Mouse (Mus musculus): Measurements from ENCODE around the gene Gm10717. TPM values are rescaled to one million over a fixed set of nuclear protein-coding genes. Genes with fewer than 3 reads are reported as not detected.
"Not testable (repeated sequence)": the region's sequence is repeated elsewhere in the genome, so short reads cannot be mapped to it uniquely, and the experiment has no call there.

The Gm10717 gene
- total RNA-seq (2012; rRNA removed), result not detected in 2 replicates

DNA sequence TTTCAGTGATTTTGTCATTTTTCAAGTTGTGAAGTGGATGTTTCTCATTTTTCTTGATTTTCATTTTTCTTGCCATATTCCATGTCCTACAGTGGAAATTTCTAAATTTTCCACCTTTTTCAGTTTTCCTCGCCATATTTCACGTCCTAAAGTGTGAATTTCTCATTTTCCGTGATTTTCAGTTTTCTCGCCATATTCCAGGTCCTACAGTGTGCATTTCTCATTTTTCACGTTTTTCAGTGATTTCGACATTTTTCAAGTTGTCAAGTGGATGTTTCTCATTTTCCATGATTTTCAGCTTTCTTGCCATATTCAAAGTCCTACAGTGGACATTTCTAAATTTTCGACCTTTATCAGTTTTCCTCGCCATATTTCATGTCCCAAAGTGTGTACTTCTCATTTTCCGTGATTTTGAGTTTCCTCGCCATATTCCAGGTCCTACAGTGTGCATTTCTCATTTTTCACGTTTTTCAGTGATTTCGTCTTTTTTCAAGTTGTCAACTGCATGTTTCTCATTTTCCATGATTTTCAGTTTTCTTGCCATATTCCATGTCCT is at the start of gene Gm10717:
Gm10717 (plus strand) TSS at position 506 of the 556 bp plus-strand sequence.
- H3K9ac ChIP-seq (ENCODE audit: insufficient read depth, low read depth, low read length, poor library complexity, severe bottlenecking); H3K9me3 ChIP-seq (ENCODE audit: control insufficient read depth, insufficient read depth, low read depth, low read length); in situ Hi-C loops (cut with MboI; ENCODE audit: low sequenced_read_pairs in 2 of 2, unreplicated experiment in 2 of 2); H3K4me3 ChIP-seq (ENCODE audit: insufficient read depth in 1 of 2, low read depth in 1 of 2, low read length in 2 of 2, poor library complexity in 1 of 2, severe bottlenecking in 1 of 2); DNase-seq (ENCODE audit: low read depth, low spot score); H3K27ac ChIP-seq (ENCODE audit: insufficient read depth, low read depth, low read length, poor library complexity, severe bottlenecking); H3K4me1 ChIP-seq (ENCODE audit: control insufficient read depth in 2 of 2, insufficient read depth in 2 of 2, low read length in 2 of 2, poor library complexity in 1 of 2); H3K36me3 ChIP-seq (ENCODE audit: control insufficient read depth, insufficient read depth, low read length, poor library complexity, severe bottlenecking): not testable (repeated sequence)

- H3K9ac ChIP-seq (ENCODE audit: insufficient read depth, low read depth, low read length, poor library complexity, severe bottlenecking); H3K27ac ChIP-seq (ENCODE audit: insufficient read depth, low read depth, low read length, poor library complexity, severe bottlenecking); DNase-seq (ENCODE audit: low read depth, low spot score); in situ Hi-C loops (cut with MboI; ENCODE audit: low sequenced_read_pairs in 2 of 2, unreplicated experiment in 2 of 2); H3K4me3 ChIP-seq (ENCODE audit: insufficient read depth in 1 of 2, low read depth in 1 of 2, low read length in 2 of 2, poor library complexity in 1 of 2, severe bottlenecking in 1 of 2); H3K9me3 ChIP-seq (ENCODE audit: control insufficient read depth, insufficient read depth, low read depth, low read length); H3K36me3 ChIP-seq (ENCODE audit: control insufficient read depth, insufficient read depth, low read length, poor library complexity, severe bottlenecking); H3K4me1 ChIP-seq (ENCODE audit: control insufficient read depth in 2 of 2, insufficient read depth in 2 of 2, low read length in 2 of 2, poor library complexity in 1 of 2): not testable (repeated sequence)
Observed at GRCm38 (mm10) chr9:3000445-3000972, 24.7 kb upstream of the Gm10717 start, which contains the start of gene Gm10722. Gene Gm10722 (plus strand): TSS chr9:3000922.

DNA sequence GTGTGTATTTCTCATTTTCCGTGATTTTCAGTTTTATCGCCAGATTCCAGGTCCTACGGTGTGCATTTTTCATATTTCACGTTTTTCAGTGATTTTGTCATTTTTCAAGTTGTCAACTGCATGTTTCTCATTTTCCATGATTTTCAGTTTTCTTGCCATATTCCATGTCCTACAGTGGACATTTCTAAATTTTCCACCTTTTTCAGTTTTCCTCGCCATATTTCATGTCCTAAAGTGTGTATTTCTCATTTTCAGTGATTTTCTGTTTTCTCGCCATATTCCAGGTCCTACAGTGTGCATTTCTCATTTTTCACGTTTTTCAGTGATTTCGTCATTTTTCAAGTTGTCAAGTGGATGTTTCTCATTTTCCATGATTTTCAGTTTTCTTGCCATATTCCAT is 24.2 kb upstream of the Gm10717 start:
- H3K27ac ChIP-seq (ENCODE audit: insufficient read depth, low read depth, low read length, poor library complexity, severe bottlenecking); H3K4me3 ChIP-seq (ENCODE audit: insufficient read depth in 1 of 2, low read depth in 1 of 2, low read length in 2 of 2, poor library complexity in 1 of 2, severe bottlenecking in 1 of 2); DNase-seq (ENCODE audit: low read depth, low spot score); H3K36me3 ChIP-seq (ENCODE audit: control insufficient read depth, insufficient read depth, low read length, poor library complexity, severe bottlenecking); H3K9ac ChIP-seq (ENCODE audit: insufficient read depth, low read depth, low read length, poor library complexity, severe bottlenecking); H3K9me3 ChIP-seq (ENCODE audit: control insufficient read depth, insufficient read depth, low read depth, low read length); in situ Hi-C loops (cut with MboI; ENCODE audit: low sequenced_read_pairs in 2 of 2, unreplicated experiment in 2 of 2); H3K4me1 ChIP-seq (ENCODE audit: control insufficient read depth in 2 of 2, insufficient read depth in 2 of 2, low read length in 2 of 2, poor library complexity in 1 of 2): not testable (repeated sequence)

DNA sequence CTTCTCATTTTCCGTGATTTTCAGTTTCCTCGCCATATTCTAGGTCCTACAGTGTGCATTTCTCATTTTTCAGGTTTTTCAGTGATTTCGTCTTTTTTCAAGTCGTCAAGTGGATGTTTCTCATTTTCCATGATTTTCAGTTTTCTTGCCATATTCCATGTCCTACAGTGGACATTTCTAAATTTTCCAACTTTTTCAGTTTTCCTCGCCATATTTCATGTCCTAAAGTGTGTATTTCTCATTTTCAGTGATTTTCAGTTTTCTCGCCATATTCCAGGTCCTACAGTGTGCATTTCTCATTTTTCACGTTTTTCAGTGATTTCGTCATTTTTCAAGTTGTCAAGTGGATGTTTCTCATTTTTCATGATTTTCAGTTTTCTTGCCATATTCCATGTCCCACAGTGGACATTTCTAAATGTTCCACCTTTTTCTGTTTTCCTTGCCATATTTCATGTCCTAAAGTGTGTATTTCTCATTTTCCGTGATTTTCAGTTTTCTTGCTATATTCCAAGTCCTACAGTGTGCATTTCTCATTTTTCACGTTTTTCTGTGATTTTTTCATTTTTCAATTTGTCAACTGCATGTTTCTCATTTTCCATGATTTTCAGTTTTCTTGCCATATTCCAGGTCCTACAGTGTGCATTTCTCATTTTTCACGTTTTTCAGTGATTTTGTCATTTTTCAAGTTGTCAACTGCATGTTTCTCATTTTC is 23.1 kb upstream of the Gm10717 start:
- H3K4me3 ChIP-seq (ENCODE audit: insufficient read depth in 1 of 2, low read depth in 1 of 2, low read length in 2 of 2, poor library complexity in 1 of 2, severe bottlenecking in 1 of 2); DNase-seq (ENCODE audit: low read depth, low spot score): not testable (repeated sequence)

DNA sequence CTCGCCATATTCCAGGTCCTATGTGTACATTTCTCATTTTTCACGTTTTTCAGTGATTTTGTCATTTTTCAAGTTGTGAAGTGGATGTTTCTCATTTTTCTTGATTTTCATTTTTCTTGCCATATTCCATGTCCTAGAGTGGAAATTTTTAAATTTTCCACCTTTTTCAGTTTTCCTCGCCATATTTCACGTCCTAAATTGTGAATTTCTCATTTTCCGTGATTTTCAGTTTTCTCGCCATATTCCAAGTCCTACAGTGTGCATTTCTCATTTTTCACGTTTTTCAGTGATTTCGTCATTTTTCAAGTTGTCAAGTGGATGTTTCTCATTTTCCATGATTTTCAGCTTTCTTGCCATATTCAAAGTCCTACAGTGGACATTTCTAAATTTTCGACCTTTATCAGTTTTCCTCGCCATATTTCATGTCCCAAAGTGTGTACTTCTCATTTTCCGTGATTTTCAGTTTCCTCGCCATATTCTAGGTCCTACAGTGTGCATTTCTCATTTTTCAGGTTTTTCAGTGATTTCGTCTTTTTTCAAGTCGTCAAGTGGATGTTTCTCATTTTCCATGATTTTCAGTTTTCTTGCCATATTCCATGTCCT is 22.3 kb upstream of the Gm10717 start, which contains the start of gene Gm11168:
Gm11168 (plus strand) TSS at position 553 of the 603 bp plus-strand sequence.
- H3K9ac ChIP-seq (ENCODE audit: insufficient read depth, low read depth, low read length, poor library complexity, severe bottlenecking); H3K9me3 ChIP-seq (ENCODE audit: control insufficient read depth, insufficient read depth, low read depth, low read length); H3K27ac ChIP-seq (ENCODE audit: insufficient read depth, low read depth, low read length, poor library complexity, severe bottlenecking); in situ Hi-C loops (cut with MboI; ENCODE audit: low sequenced_read_pairs in 2 of 2, unreplicated experiment in 2 of 2); H3K4me1 ChIP-seq (ENCODE audit: control insufficient read depth in 2 of 2, insufficient read depth in 2 of 2, low read length in 2 of 2, poor library complexity in 1 of 2); H3K4me3 ChIP-seq (ENCODE audit: insufficient read depth in 1 of 2, low read depth in 1 of 2, low read length in 2 of 2, poor library complexity in 1 of 2, severe bottlenecking in 1 of 2); H3K36me3 ChIP-seq (ENCODE audit: control insufficient read depth, insufficient read depth, low read length, poor library complexity, severe bottlenecking); DNase-seq (ENCODE audit: low read depth, low spot score): not testable (repeated sequence)

More for the DNA sequence above, 23.1 kb upstream of the Gm10717 start:
- H3K9ac ChIP-seq (ENCODE audit: insufficient read depth, low read depth, low read length, poor library complexity, severe bottlenecking); H3K4me1 ChIP-seq (ENCODE audit: control insufficient read depth in 2 of 2, insufficient read depth in 2 of 2, low read length in 2 of 2, poor library complexity in 1 of 2); in situ Hi-C loops (cut with MboI; ENCODE audit: low sequenced_read_pairs in 2 of 2, unreplicated experiment in 2 of 2); H3K27ac ChIP-seq (ENCODE audit: insufficient read depth, low read depth, low read length, poor library complexity, severe bottlenecking); H3K9me3 ChIP-seq (ENCODE audit: control insufficient read depth, insufficient read depth, low read depth, low read length); H3K36me3 ChIP-seq (ENCODE audit: control insufficient read depth, insufficient read depth, low read length, poor library complexity, severe bottlenecking): not testable (repeated sequence)

- H3K4me1 ChIP-seq (ENCODE audit: control insufficient read depth in 2 of 2, insufficient read depth in 2 of 2, low read length in 2 of 2, poor library complexity in 1 of 2); H3K4me3 ChIP-seq (ENCODE audit: insufficient read depth in 1 of 2, low read depth in 1 of 2, low read length in 2 of 2, poor library complexity in 1 of 2, severe bottlenecking in 1 of 2); H3K9me3 ChIP-seq (ENCODE audit: control insufficient read depth, insufficient read depth, low read depth, low read length); in situ Hi-C loops (cut with MboI; ENCODE audit: low sequenced_read_pairs in 2 of 2, unreplicated experiment in 2 of 2); DNase-seq (ENCODE audit: low read depth, low spot score); H3K9ac ChIP-seq (ENCODE audit: insufficient read depth, low read depth, low read length, poor library complexity, severe bottlenecking); H3K36me3 ChIP-seq (ENCODE audit: control insufficient read depth, insufficient read depth, low read length, poor library complexity, severe bottlenecking); H3K27ac ChIP-seq (ENCODE audit: insufficient read depth, low read depth, low read length, poor library complexity, severe bottlenecking): not testable (repeated sequence)
Observed at GRCm38 (mm10) chr9:3006179-3006578, 19.0 kb upstream of the Gm10717 start.

DNA sequence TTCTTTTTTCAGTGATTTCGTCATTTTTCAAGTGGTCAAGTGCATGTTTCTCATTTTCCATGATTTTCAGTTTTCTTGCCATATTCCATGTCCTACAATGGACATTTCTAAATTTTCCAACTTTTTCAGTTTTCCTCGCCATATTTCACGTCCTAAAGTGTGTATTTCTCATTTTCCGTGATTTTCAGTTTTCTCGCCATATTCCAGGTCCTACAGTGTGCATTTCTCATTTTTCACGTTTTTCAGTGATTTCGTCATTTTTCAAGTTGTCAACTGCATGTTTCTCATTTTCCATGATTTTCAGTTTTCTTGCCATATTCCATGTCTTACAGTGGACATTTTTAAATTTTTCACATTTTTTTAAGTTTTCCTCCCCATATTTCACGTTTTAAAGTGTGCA is 18.6 kb upstream of the Gm10717 start:
- H3K27ac ChIP-seq (ENCODE audit: insufficient read depth, low read depth, low read length, poor library complexity, severe bottlenecking); H3K4me3 ChIP-seq (ENCODE audit: insufficient read depth in 1 of 2, low read depth in 1 of 2, low read length in 2 of 2, poor library complexity in 1 of 2, severe bottlenecking in 1 of 2); H3K9me3 ChIP-seq (ENCODE audit: control insufficient read depth, insufficient read depth, low read depth, low read length); DNase-seq (ENCODE audit: low read depth, low spot score); H3K9ac ChIP-seq (ENCODE audit: insufficient read depth, low read depth, low read length, poor library complexity, severe bottlenecking); in situ Hi-C loops (cut with MboI; ENCODE audit: low sequenced_read_pairs in 2 of 2, unreplicated experiment in 2 of 2); H3K36me3 ChIP-seq (ENCODE audit: control insufficient read depth, insufficient read depth, low read length, poor library complexity, severe bottlenecking); H3K4me1 ChIP-seq (ENCODE audit: control insufficient read depth in 2 of 2, insufficient read depth in 2 of 2, low read length in 2 of 2, poor library complexity in 1 of 2): not testable (repeated sequence)

GRCm38 (mm10) chr9:3007272-3007671 is 17.9 kb upstream of the Gm10717 start:
- H3K4me1 ChIP-seq (ENCODE audit: control insufficient read depth in 2 of 2, insufficient read depth in 2 of 2, low read length in 2 of 2, poor library complexity in 1 of 2); H3K9me3 ChIP-seq (ENCODE audit: control insufficient read depth, insufficient read depth, low read depth, low read length); in situ Hi-C loops (cut with MboI; ENCODE audit: low sequenced_read_pairs in 2 of 2, unreplicated experiment in 2 of 2); H3K9ac ChIP-seq (ENCODE audit: insufficient read depth, low read depth, low read length, poor library complexity, severe bottlenecking); H3K27ac ChIP-seq (ENCODE audit: insufficient read depth, low read depth, low read length, poor library complexity, severe bottlenecking); H3K36me3 ChIP-seq (ENCODE audit: control insufficient read depth, insufficient read depth, low read length, poor library complexity, severe bottlenecking); H3K4me3 ChIP-seq (ENCODE audit: insufficient read depth in 1 of 2, low read depth in 1 of 2, low read length in 2 of 2, poor library complexity in 1 of 2, severe bottlenecking in 1 of 2); DNase-seq (ENCODE audit: low read depth, low spot score): not testable (repeated sequence)
